Comparison of ENCODE assay signal across 8 mouse cellular contexts in genomic region chr10:6114883-6115622, GRCm38 (mm10).
DNase-seq lines count a peak whose midpoint lies in the region; TF ChIP-seq lines count a peak whose summit lies in the region.
"Had no signal": no experiment of that assay in that cellular context is flagged by ENCODE, and none has a peak within 500 bp of the region (broad histone marks: within the 10 kb centered on the region; RNA-seq: fewer than 3 reads in every experiment).

No protein-coding gene starts in this region.

- no peaks in the 10 kb centered on the region for H3K27me3 ChIP-seq in heart, adult 2 months (ENCODE audit: control insufficient read depth, insufficient read depth, low read length)
- H3K27me3 ChIP-seq: neural tube, embryonic 12.5 days had no signal

- H3K4me3 ChIP-seq in heart, adult 2 months = no peak overlapping the region
- H3K4me3 ChIP-seq: neural tube, embryonic 12.5 days had no signal

- 66% methylated on average over 7 of the region's 7 CpGs for WGBS in heart, adult 2 months

- H3K27ac ChIP-seq in heart, adult 2 months = no peak overlapping the region
- H3K27ac ChIP-seq: neural tube, embryonic 12.5 days had no signal

- TF ChIP-seq CTCF in heart, adult 2 months (IDR thresholded peaks at IDR 0.05) = no peak

- no peaks in the 10 kb centered on the region for H3K79me2 ChIP-seq in heart, adult 2 months (replicated peaks; ENCODE audit: control insufficient read depth, insufficient read depth, low read length)

- H3K4me1 ChIP-seq in heart, adult 2 months (ENCODE audit: control insufficient read depth, insufficient read depth, low read length) = no peaks in the 10 kb centered on the region; the same call in 1 of the 2 replicates
- H3K4me1 ChIP-seq: neural tube, embryonic 12.5 days had no signal

- peak; percentile 31 to 36 for DNase-seq in heart, postnatal 10 days
- DNase-seq in heart, adult 2 months = no peak
- peak; percentile 54 to 66 for DNase-seq in right cerebral cortex, postnatal 10 days (ENCODE audit: low spot score in 2 of 2)
- no peak for DNase-seq in right cerebral cortex, postnatal 25 days
- DNase-seq in layer of hippocampus, adult 9-11 months = peak; percentile 6
- no peak for DNase-seq in spleen, adult 18-20 months
- DNase-seq in yolk sac, embryonic 10.5 days (ENCODE audit: low spot score) = no peak

- H3K36me3 ChIP-seq in heart, adult 2 months (ENCODE audit: control insufficient read depth, insufficient read depth, low read length) = no peaks in the 10 kb centered on the region
- H3K36me3 ChIP-seq: neural tube, embryonic 12.5 days had no signal

- no peak overlapping the region for H3K9ac ChIP-seq in heart, adult 2 months (ENCODE audit: low read depth, low read length)
- H3K9ac ChIP-seq: neural tube, embryonic 12.5 days had no signal

- intact Hi-C loops in heart, postnatal 10 days (cut with DNase I) = no loop called here
- intact Hi-C loops in heart, adult 2 months (cut with DNase I) = no loop called here

- no peak for TF ChIP-seq EP300 in heart, adult 2 months (IDR thresholded peaks at IDR 0.05; ENCODE audit: insufficient read depth, low read depth, low read length)

- TF ChIP-seq POLR2A in heart, adult 2 months (IDR thresholded peaks at IDR 0.05; ENCODE audit: insufficient read depth, low read depth, low read length) = no peak

Comparison
In these comparisons a context has a peak if more than half of its experiments do, and no peak if none do; other contexts are left out.
1. DNase-seq: peak in heart, postnatal 10 days (2 of 2), right cerebral cortex, postnatal 10 days (2 of 2) and layer of hippocampus, adult 9-11 months (single experiment); none in heart, adult 2 months (0 of 2), right cerebral cortex, postnatal 25 days (single experiment), spleen, adult 18-20 months (0 of 2) and yolk sac, embryonic 10.5 days (single experiment).